Mouse (Mus musculus) heart, postnatal 0 days (tissue): ENCODE data around the gene 1700008O03Rik.

Experiments
- CTCF ChIP-seq: IDR thresholded peaks from 2 replicates; pipeline ENCODE4 v1.5.1; 2016; ENCODE audit warnings: antibody characterized with exemption, control low read depth, low read depth
- EP300 ChIP-seq: IDR thresholded peaks from 2 replicates; pipeline ENCODE4 v1.6.1; 2016; ENCODE audit warnings: antibody characterized with exemption, low read depth

- TF ChIP-seq CTCF (no peak), EP300 (no peak)
Observed at GRCm38 (mm10) chr7:44340226-44340625, 45.4 kb downstream of the 1700008O03Rik start.
